Mouse (Mus musculus) heart, adult 18-20 months (tissue): ENCODE measurements around the gene Stard10. TPM values are rescaled to one million over a fixed set of nuclear protein-coding genes. Genes with fewer than 3 reads are reported as not detected.

ENCODE experiments used
- total RNA-seq, 2 experiments: library from RNA; stranded (reverse); gene quantifications; 2 replicates each; pipeline ENCODE4 v1.2.3; 2021

Gene Stard10
- total RNA-seq, 2 experiments from 2014 or later: 68.5 to 72.5 TPM

Other genes with a start within 250 kb of the Stard10 start
- gene Fchsd2, start 224.2 kb upstream of the Stard10 start, total RNA-seq: 10 to 100 TPM; 18.3 to 22.5 TPM
- gene Atg16l2, start 14.8 kb upstream of the Stard10 start, total RNA-seq: 1 to 10 TPM; 5.5 to 7.4 TPM
- gene Arap1, start 31.0 kb downstream of the Stard10 start, total RNA-seq: 10 to 100 TPM; 31.3 to 35.1 TPM
- gene Gm45837, start 93.8 kb downstream of the Stard10 start, total RNA-seq: 1 to 10 TPM; 2.6 to 3.0 TPM
- 10 to 100 TPM; 43.4 to 49.6 TPM for gene Pde2a, start 104.6 kb downstream of the Stard10 start, total RNA-seq